ENCODE assay signal across 22 mouse cellular contexts in genomic region chr14:119953861-119954260, GRCm38 (mm10).
DNase-seq lines count a peak whose midpoint lies in the region; ATAC-seq and TF ChIP-seq lines count a peak whose summit lies in the region.
"Had no signal": no experiment of that assay in that cellular context is flagged by ENCODE, and none has a peak within 500 bp of the region (broad histone marks: within the 10 kb centered on the region; RNA-seq: fewer than 3 reads in every experiment).

No protein-coding gene starts in this region.

- no peak overlapping the region for H3K9ac ChIP-seq in forebrain, embryonic 16.5 days (replicated peaks; ENCODE audit: low read depth, low read length)
- H3K9ac ChIP-seq in forebrain, embryonic 13.5 days, result no peak overlapping the region
- no peak overlapping the region for H3K9ac ChIP-seq in hindbrain, embryonic 14.5 days
- no peak overlapping the region for H3K9ac ChIP-seq in midbrain, postnatal 0 days (replicated peaks; ENCODE audit: low read length, poor library complexity, severe bottlenecking)
- H3K9ac ChIP-seq in midbrain, embryonic 11.5 days (ENCODE audit: low read length), result no peak overlapping the region
- H3K9ac ChIP-seq: forebrain, embryonic 15.5 days; limb, embryonic 13.5 days; liver, embryonic 12.5 days; midbrain, embryonic 12.5 days had no signal

- no peak overlapping the region for H3K4me3 ChIP-seq in forebrain, embryonic 16.5 days (replicated peaks; ENCODE audit: low read length)
- no peak overlapping the region for H3K4me3 ChIP-seq in forebrain, embryonic 13.5 days
- no peak overlapping the region for H3K4me3 ChIP-seq in hindbrain, embryonic 14.5 days (replicated peaks; ENCODE audit: low read length)
- no peak overlapping the region for H3K4me3 ChIP-seq in hindbrain, embryonic 10.5 days
- no peak overlapping the region for H3K4me3 ChIP-seq in midbrain, postnatal 0 days (ENCODE audit: low read depth, low read length)
- H3K4me3 ChIP-seq in midbrain, embryonic 11.5 days (ENCODE audit: low read depth, low read length), result no peak overlapping the region
- H3K4me3 ChIP-seq: forebrain, embryonic 15.5 days; limb, embryonic 13.5 days; liver, embryonic 12.5 days; midbrain, embryonic 12.5 days had no signal

- 67% methylated on average over 14 of the region's 14 CpGs for WGBS in forebrain, embryonic 16.5 days
- 87% methylated on average over 14 of the region's 14 CpGs for WGBS in forebrain, embryonic 13.5 days
- 68% methylated on average over 14 of the region's 14 CpGs for WGBS in hindbrain, embryonic 14.5 days
- 88% methylated on average over 14 of the region's 14 CpGs for WGBS in hindbrain, embryonic 10.5 days
- 81% methylated on average over 14 of the region's 14 CpGs for WGBS in midbrain, postnatal 0 days
- 92% methylated on average over 14 of the region's 14 CpGs for WGBS in midbrain, embryonic 11.5 days

- H3K9me3 ChIP-seq in forebrain, embryonic 16.5 days (ENCODE audit: control insufficient read depth, low read length), result no peaks in the 10 kb centered on the region
- no peaks in the 10 kb centered on the region for H3K9me3 ChIP-seq in forebrain, embryonic 13.5 days (replicated peaks)
- H3K9me3 ChIP-seq in hindbrain, embryonic 14.5 days (ENCODE audit: control insufficient read depth, low read length), result no peaks in the 10 kb centered on the region
- no peaks in the 10 kb centered on the region for H3K9me3 ChIP-seq in hindbrain, embryonic 10.5 days
- H3K9me3 ChIP-seq in midbrain, postnatal 0 days (ENCODE audit: low read length), result no peaks in the 10 kb centered on the region
- H3K9me3 ChIP-seq in midbrain, embryonic 11.5 days (ENCODE audit: control insufficient read depth, low read length), result no peaks in the 10 kb centered on the region
- H3K9me3 ChIP-seq: forebrain, embryonic 15.5 days; limb, embryonic 13.5 days; liver, embryonic 12.5 days; midbrain, embryonic 12.5 days had no signal

- H3K27ac ChIP-seq in forebrain, embryonic 16.5 days (ENCODE audit: low read length), result no peak overlapping the region
- no peak overlapping the region for H3K27ac ChIP-seq in forebrain, embryonic 13.5 days
- H3K27ac ChIP-seq in hindbrain, embryonic 14.5 days, result no peak overlapping the region
- no peak overlapping the region for H3K27ac ChIP-seq in hindbrain, embryonic 10.5 days
- H3K27ac ChIP-seq in midbrain, postnatal 0 days (ENCODE audit: low read depth, low read length), result no peak overlapping the region
- no peak overlapping the region for H3K27ac ChIP-seq in midbrain, embryonic 11.5 days (ENCODE audit: low read depth, low read length)
- H3K27ac ChIP-seq: forebrain, embryonic 15.5 days; kidney, postnatal 0 days; limb, embryonic 13.5 days; liver, embryonic 12.5 days; midbrain, embryonic 12.5 days had no signal

- H3K36me3 ChIP-seq in forebrain, embryonic 16.5 days (ENCODE audit: control insufficient read depth, insufficient read depth), result no peaks in the 10 kb centered on the region
- no peaks in the 10 kb centered on the region for H3K36me3 ChIP-seq in forebrain, embryonic 13.5 days (ENCODE audit: poor library complexity, severe bottlenecking)
- no peaks in the 10 kb centered on the region for H3K36me3 ChIP-seq in hindbrain, embryonic 14.5 days (replicated peaks; ENCODE audit: control insufficient read depth, insufficient read depth)
- H3K36me3 ChIP-seq in hindbrain, embryonic 10.5 days, result no peaks in the 10 kb centered on the region
- no peaks in the 10 kb centered on the region for H3K36me3 ChIP-seq in midbrain, postnatal 0 days (ENCODE audit: insufficient read depth, low read length)
- H3K36me3 ChIP-seq in midbrain, embryonic 11.5 days (ENCODE audit: control insufficient read depth, insufficient read depth, low read length), result no peaks in the 10 kb centered on the region
- H3K36me3 ChIP-seq: forebrain, embryonic 15.5 days; limb, embryonic 13.5 days; liver, embryonic 12.5 days; midbrain, embryonic 12.5 days had no signal

- no peak for TF ChIP-seq CTCF in midbrain, postnatal 0 days (IDR thresholded peaks at IDR 0.05)

- ATAC-seq in forebrain, embryonic 16.5 days, result 0 out of 2 replicates have a peak, but pooled peaks have one; percentile 28
- no peak for ATAC-seq in forebrain, embryonic 13.5 days
- peak; percentile 62; the same call in 1 of the 2 replicates for ATAC-seq in hindbrain, embryonic 14.5 days (ENCODE audit: low FRiP score)
- no peak for ATAC-seq in midbrain, postnatal 0 days (ENCODE audit: low FRiP score)
- no peak for ATAC-seq in midbrain, embryonic 11.5 days (ENCODE audit: low FRiP score)
- ATAC-seq in inflammation-experienced regulatory T-cells, adult 6 months, result no peak
- ATAC-seq: liver, embryonic 12.5 days had no signal

- no peaks in the 10 kb centered on the region for H3K27me3 ChIP-seq in forebrain, embryonic 16.5 days (replicated peaks; ENCODE audit: control insufficient read depth, insufficient read depth, low read length)
- H3K27me3 ChIP-seq in forebrain, embryonic 13.5 days, result no peaks in the 10 kb centered on the region
- no peaks in the 10 kb centered on the region for H3K27me3 ChIP-seq in hindbrain, embryonic 14.5 days (ENCODE audit: control insufficient read depth, insufficient read depth, low read length)
- no peaks in the 10 kb centered on the region for H3K27me3 ChIP-seq in hindbrain, embryonic 10.5 days (ENCODE audit: insufficient read depth, poor library complexity, severe bottlenecking)
- H3K27me3 ChIP-seq in midbrain, postnatal 0 days (ENCODE audit: insufficient read depth, low read length), result no peaks in the 10 kb centered on the region
- no peaks in the 10 kb centered on the region for H3K27me3 ChIP-seq in midbrain, embryonic 11.5 days (ENCODE audit: control insufficient read depth, insufficient read depth, low read length)
- H3K27me3 ChIP-seq: forebrain, embryonic 15.5 days; limb, embryonic 13.5 days; liver, embryonic 12.5 days; midbrain, embryonic 12.5 days had no signal

- peaks cover 7% of the 10 kb centered on the region for H3K4me1 ChIP-seq in forebrain, embryonic 16.5 days (replicated peaks; ENCODE audit: control insufficient read depth, insufficient read depth, low read length)
- H3K4me1 ChIP-seq in forebrain, embryonic 13.5 days, result peaks cover 9% of the 10 kb centered on the region; the same call in 1 of the 2 replicates
- H3K4me1 ChIP-seq in hindbrain, embryonic 14.5 days (replicated peaks; ENCODE audit: control insufficient read depth, insufficient read depth, low read length), result peaks cover 12% of the 10 kb centered on the region
- H3K4me1 ChIP-seq in hindbrain, embryonic 10.5 days (replicated peaks), result no peaks in the 10 kb centered on the region
- H3K4me1 ChIP-seq in midbrain, postnatal 0 days (ENCODE audit: insufficient read depth, low read length), result no peaks in the 10 kb centered on the region
- H3K4me1 ChIP-seq in midbrain, embryonic 11.5 days (ENCODE audit: control insufficient read depth, insufficient read depth, low read length), result no peaks in the 10 kb centered on the region
- H3K4me1 ChIP-seq: limb, embryonic 13.5 days; liver, embryonic 12.5 days; midbrain, embryonic 12.5 days had no signal

- DNase-seq in hindbrain, embryonic 14.5 days (ENCODE audit: low spot score), result peak; percentile 57
- no peak for DNase-seq in hindbrain, embryonic 10.5 days (ENCODE audit: low spot score)
- peak; percentile 80 for DNase-seq in midbrain, postnatal 0 days (ENCODE audit: low spot score)
- no peak for DNase-seq in midbrain, embryonic 11.5 days (ENCODE audit: low spot score, missing footprints)
- peak; percentile 33 for DNase-seq in retina, embryonic 14.5 days (ENCODE audit: low spot score)
- DNase-seq: adrenal gland, postnatal 25 days; cerebellum, adult 11 months; cerebellum, adult 9-11 months; heart, adult 11 months; kidney, adult 18-20 months; lung, adult 18-20 months; lung, postnatal 14 days; right cerebral cortex, postnatal 14 days had no signal

- no peak overlapping the region for H3K4me2 ChIP-seq in forebrain, embryonic 16.5 days (ENCODE audit: low read length)
- H3K4me2 ChIP-seq in forebrain, embryonic 13.5 days, result no peak overlapping the region
- H3K4me2 ChIP-seq in hindbrain, embryonic 14.5 days (replicated peaks), result no peak overlapping the region
- no peak overlapping the region for H3K4me2 ChIP-seq in midbrain, postnatal 0 days (ENCODE audit: low read depth, low read length, poor library complexity, severe bottlenecking)
- no peak overlapping the region for H3K4me2 ChIP-seq in midbrain, embryonic 11.5 days
- H3K4me2 ChIP-seq: forebrain, embryonic 15.5 days; heart, embryonic 11.5 days; limb, embryonic 13.5 days; liver, embryonic 12.5 days; midbrain, embryonic 12.5 days had no signal

Comparison
In these comparisons a context has a peak if more than half of its experiments do, and no peak if none do; other contexts are left out.
1. ATAC-seq: peak in forebrain, embryonic 16.5 days (single experiment) and hindbrain, embryonic 14.5 days (single experiment); none in forebrain, embryonic 13.5 days (single experiment), midbrain, postnatal 0 days (single experiment), midbrain, embryonic 11.5 days (single experiment) and inflammation-experienced regulatory T-cells, adult 6 months (single experiment).
2. DNase-seq: peak in hindbrain, embryonic 14.5 days (single experiment), midbrain, postnatal 0 days (single experiment) and retina, embryonic 14.5 days (single experiment); none in hindbrain, embryonic 10.5 days (single experiment) and midbrain, embryonic 11.5 days (single experiment).